Mouse (Mus musculus) forebrain, embryonic 16.5 days (tissue): Measurements from ENCODE around the gene Bcor. TPM values are rescaled to one million over a fixed set of nuclear protein-coding genes. Genes with fewer than 3 reads are reported as not detected.

Experiments used
- ATAC-seq: fragments of 200-750 bp; cut with Nextera tagmentation; 2 replicates; pipeline ENCODE4 v1.8.0; 2017; ENCODE audit warnings: mild to moderate bottlenecking, moderate library complexity
- H3K27ac ChIP-seq: fragments of 300-500 bp; sonication (generic); 2 replicates; pipeline ENCODE4 v1.5.1; 2014; ENCODE audit warnings: low read length, control low read depth
- H3K27me3 ChIP-seq: fragments of 300-500 bp; sonication (generic); replicated peaks from 2 replicates; pipeline ENCODE4 v1.6.1; 2014; ENCODE audit warnings: low read length; ENCODE audit not compliant: control insufficient read depth, insufficient read depth
- H3K36me3 ChIP-seq: fragments of 300-500 bp; sonication (generic); 2 replicates; pipeline ENCODE4 v1.6.1; 2014; ENCODE audit not compliant: control insufficient read depth, insufficient read depth
- H3K4me1 ChIP-seq: fragments of 300-500 bp; sonication (generic); replicated peaks from 2 replicates; pipeline ENCODE4 v1.6.1; 2014; ENCODE audit warnings: low read length; ENCODE audit not compliant: control insufficient read depth, insufficient read depth
- H3K4me2 ChIP-seq: fragments of 300-500 bp; sonication (generic); 2 replicates; pipeline ENCODE4 v1.6.1; 2014; ENCODE audit warnings: mild to moderate bottlenecking, low read length, control low read depth
- H3K4me3 ChIP-seq: fragments of 300-500 bp; sonication (generic); replicated peaks from 2 replicates; pipeline ENCODE4 v1.5.1; 2014; ENCODE audit warnings: mild to moderate bottlenecking, low read length, control low read depth
- H3K9ac ChIP-seq: fragments of 300-500 bp; sonication (generic); replicated peaks from 2 replicates; pipeline ENCODE4 v1.6.1; 2014; ENCODE audit warnings: low read depth, low read length, control low read depth
- H3K9me3 ChIP-seq: fragments of 300-500 bp; sonication (generic); 2 replicates; pipeline ENCODE4 v1.6.1; 2016; ENCODE audit warnings: low read length; ENCODE audit not compliant: control insufficient read depth
- WGBS: fragments of 180-500 bp; shearing (Covaris S2); extraction: QIAGEN DNeasy Blood & Tissue Kit; methylation state at CpG from one replicate; pipeline ENCODE4 v1.1.7; 2014; 5-methylcytosine and 5-hydroxymethylcytosine counted together
- polyA plus RNA-seq: library from polyadenylated mRNA; unstranded; fragments of >200 nt; fragmentation: Nextera tagmentation; extraction: Ambion mirVana; gene quantifications from 2 replicates; pipeline ENCODE4 v1.2.1, GENCODE M21; 2015

The Bcor gene
- polyA plus RNA-seq, 1 experiment from 2014 or later: 18.1 TPM

DNA sequence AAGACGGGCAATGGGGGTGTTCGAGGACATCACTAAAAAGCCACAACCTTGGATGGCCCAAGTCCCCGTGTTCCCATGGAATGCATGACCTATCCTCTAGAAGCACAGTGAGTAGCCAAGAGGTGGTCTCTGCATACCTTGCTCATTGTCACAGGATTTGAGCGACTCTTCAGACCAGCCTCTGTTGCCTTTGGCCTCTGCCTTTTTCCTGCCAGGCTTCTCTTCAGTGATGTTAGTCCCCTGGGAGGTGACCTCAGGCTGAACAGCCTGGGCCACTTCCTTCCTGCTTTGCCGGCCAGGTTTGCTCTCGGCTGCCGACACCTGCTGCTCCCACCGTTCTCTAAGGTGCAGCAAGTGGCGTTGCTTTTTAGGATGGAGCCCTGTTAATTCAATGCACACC, 112.0 kb downstream of the Bcor start:
- Histone ChIP-seq H3K36me3 (no peaks in the 10 kb centered on the region), H3K27ac (no peak overlapping the region; the same call in 1 of the 2 replicates)

DNA sequence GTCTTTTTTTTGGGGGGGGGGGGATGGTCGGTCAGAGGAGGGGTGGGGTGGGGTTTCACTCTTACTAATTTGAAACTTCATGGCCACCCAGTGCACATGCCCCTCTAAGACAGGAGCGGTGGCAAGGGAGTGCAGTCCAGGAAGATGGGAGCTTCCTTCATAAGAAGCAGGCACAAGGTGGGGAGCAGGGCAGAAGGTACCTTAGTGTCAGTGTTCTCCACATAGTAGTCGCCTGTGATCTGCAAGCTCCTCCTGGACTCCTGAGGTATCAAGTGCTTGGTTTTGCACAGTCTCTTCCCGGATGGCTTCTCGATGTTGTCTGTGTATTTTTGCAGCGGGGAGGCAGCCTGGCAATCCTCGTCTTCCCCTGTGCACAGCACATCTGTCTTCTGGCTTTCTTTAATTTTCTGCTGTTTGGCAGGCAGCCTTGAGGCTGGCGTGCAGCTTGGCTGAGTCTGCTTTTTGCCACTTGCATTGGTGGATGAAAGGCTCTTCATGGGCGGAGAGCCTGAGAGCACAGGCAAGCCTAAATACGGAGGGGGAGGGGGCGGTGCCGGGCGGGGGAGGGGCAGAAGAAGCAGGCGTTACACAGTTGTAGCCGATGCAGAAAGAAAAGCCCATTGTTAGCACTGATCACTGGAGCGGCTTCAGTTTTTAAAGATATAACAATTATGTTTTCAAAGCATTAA, 112.8 kb downstream of the Bcor start:
- Histone ChIP-seq H3K27ac (peak overlapping the region; percentile 56), H3K9me3 (no peaks in the 10 kb centered on the region), H3K9ac (no peak overlapping the region), H3K4me1 (peaks cover 15% of the 10 kb centered on the region), H3K27me3 (no peaks in the 10 kb centered on the region), H3K4me2 (no peak overlapping the region), H3K4me3 (no peak overlapping the region), H3K36me3 (no peaks in the 10 kb centered on the region)
- ATAC-seq: peak; percentile 84
- 16% methylated on average over 16 of the region's 16 CpGs for WGBS

More for the DNA sequence above, 112.0 kb downstream of the Bcor start:
- H3K9me3 ChIP-seq: no peaks in the 10 kb centered on the region
- H3K4me3 ChIP-seq: no peak overlapping the region
- H3K9ac ChIP-seq: no peak overlapping the region
- 39% methylated on average over 9 of the region's 9 CpGs for WGBS
- H3K27me3 ChIP-seq: no peaks in the 10 kb centered on the region
- no peak overlapping the region for H3K4me2 ChIP-seq
- peaks cover 15% of the 10 kb centered on the region for H3K4me1 ChIP-seq
- ATAC-seq: no peak

GRCm38 (mm10) chrX:12046676-12047075, 113.5 kb downstream of the Bcor start:
- peaks cover 15% of the 10 kb centered on the region for H3K4me1 ChIP-seq
- no peaks in the 10 kb centered on the region for H3K27me3 ChIP-seq
- no peaks in the 10 kb centered on the region for H3K36me3 ChIP-seq
- no peak overlapping the region for H3K4me2 ChIP-seq
- H3K9ac ChIP-seq: no peak overlapping the region
- no peak overlapping the region for H3K4me3 ChIP-seq
- no peak overlapping the region for H3K27ac ChIP-seq
- ATAC-seq: no peak
- no peaks in the 10 kb centered on the region for H3K9me3 ChIP-seq
- WGBS: 45% methylated on average over 13 of the region's 13 CpGs

DNA sequence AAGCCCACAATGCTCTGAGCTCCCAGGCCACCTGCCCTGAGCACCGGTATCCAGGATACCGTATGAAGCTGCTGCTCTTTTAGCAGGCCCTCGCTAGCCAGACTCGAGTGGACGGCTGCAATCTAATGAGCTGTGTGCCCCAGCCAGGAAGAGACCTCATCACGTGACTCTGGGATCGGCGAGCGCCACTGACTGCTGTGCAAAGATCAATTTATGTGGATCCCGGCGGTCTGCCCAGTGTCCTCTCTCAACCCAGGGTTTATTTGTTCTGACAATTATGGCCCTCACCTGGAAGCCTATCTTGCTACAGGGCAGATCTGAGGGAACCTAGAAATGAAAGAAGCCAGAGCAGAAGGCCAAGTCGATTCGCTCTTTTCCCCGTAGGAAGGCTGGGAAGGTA, 116.8 kb downstream of the Bcor start:
- H3K27me3 ChIP-seq: no peaks in the 10 kb centered on the region
- H3K4me2 ChIP-seq: no peak overlapping the region
- no peak overlapping the region for H3K9ac ChIP-seq
- 69% methylated on average over 14 of the region's 14 CpGs for WGBS
- H3K4me3 ChIP-seq: no peak overlapping the region
- H3K36me3 ChIP-seq: peaks cover 7% of the 10 kb centered on the region; the same call in 1 of the 2 replicates
- ATAC-seq: no peak
- H3K4me1 ChIP-seq: peaks cover 15% of the 10 kb centered on the region
- H3K9me3 ChIP-seq: no peaks in the 10 kb centered on the region
- H3K27ac ChIP-seq: no peak overlapping the region

DNA sequence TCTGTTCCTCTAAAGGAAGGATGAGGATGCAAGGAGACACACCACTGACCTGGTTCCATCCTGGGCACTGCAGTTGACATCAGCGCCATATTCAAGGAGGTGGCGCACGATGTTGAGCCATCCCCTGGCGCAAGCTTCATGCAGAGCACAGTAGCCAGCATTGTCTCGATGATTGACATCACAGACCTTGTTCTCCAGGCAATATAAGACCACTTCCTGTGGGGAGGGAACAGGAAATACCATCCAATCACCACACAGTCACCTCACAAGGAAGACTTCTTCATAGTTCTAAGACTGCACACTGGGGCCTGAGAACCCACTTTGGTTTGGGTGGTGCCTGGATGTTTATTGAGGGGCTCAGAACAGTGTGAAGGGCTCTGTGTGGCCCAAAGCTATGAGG, 118.7 kb downstream of the Bcor start:
- no peaks in the 10 kb centered on the region for H3K9me3 ChIP-seq
- no peaks in the 10 kb centered on the region for H3K27me3 ChIP-seq
- no peak overlapping the region for H3K9ac ChIP-seq
- no peak overlapping the region for H3K4me3 ChIP-seq
- no peak for ATAC-seq
- no peak overlapping the region for H3K27ac ChIP-seq
- peaks cover 11% of the 10 kb centered on the region; the same call in 1 of the 2 replicates for H3K36me3 ChIP-seq
- H3K4me1 ChIP-seq: no peaks in the 10 kb centered on the region
- H3K4me2 ChIP-seq: no peak overlapping the region
- 92% methylated on average over 5 of the region's 5 CpGs for WGBS

DNA sequence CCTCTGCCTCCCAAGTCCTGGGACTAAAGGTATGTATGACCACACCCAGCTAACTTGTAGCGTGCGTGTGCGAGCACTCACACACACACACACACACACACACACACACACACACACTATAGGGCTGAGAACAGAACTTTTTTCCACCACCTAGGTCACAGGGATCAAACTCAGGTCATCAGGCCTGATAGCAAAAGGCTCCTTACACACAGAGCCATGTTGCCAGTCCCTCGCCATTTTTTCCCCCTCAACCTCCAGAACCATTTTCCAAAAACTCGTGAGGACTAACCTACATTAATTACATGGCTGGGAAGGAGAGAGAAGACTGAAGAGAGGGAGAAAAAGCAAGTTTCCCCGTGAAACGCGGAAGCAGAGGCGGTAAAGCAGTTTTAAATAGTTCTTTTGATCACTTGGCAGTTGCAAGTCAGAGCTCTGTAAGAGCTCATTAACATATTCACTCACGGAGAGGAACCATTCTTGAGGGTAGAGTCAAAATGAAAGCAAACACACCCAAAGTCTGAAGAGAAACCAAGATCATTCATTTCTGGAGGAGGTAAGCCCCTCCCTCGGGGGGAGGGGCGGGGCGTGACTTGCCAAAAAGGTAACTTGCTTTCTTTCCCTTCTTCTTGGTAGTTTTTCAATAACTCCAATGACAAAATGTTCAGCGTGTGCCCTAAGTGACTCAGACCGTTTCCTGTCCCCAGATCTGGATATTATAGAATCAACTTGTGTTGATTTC, 145.3 kb downstream of the Bcor start:
- Histone ChIP-seq H3K27ac (no peak overlapping the region), H3K4me2 (no peak overlapping the region), H3K4me1 (no peaks in the 10 kb centered on the region), H3K36me3 (no peaks in the 10 kb centered on the region), H3K4me3 (no peak overlapping the region), H3K9ac (no peak overlapping the region), H3K9me3 (no peaks in the 10 kb centered on the region), H3K27me3 (no peaks in the 10 kb centered on the region)
- 46% methylated on average over 15 of the region's 15 CpGs for WGBS
- no peak for ATAC-seq

- no peak overlapping the region for H3K27ac ChIP-seq
- H3K9ac ChIP-seq: no peak overlapping the region
- peaks cover 2% of the 10 kb centered on the region; the same call in 1 of the 2 replicates for H3K27me3 ChIP-seq
- no peaks in the 10 kb centered on the region for H3K36me3 ChIP-seq
- no peak overlapping the region for H3K4me2 ChIP-seq
- no peak for ATAC-seq
- WGBS: 97% methylated on average over 1 of the region's 1 CpGs
- no peak overlapping the region for H3K4me3 ChIP-seq
- H3K9me3 ChIP-seq: no peaks in the 10 kb centered on the region
- peaks cover 17% of the 10 kb centered on the region for H3K4me1 ChIP-seq
Measured at GRCm38 (mm10) chrX:12010660-12011059, 149.5 kb downstream of the Bcor start.

GRCm38 (mm10) chrX:12009046-12009445, 151.1 kb downstream of the Bcor start:
- peaks cover 5% of the 10 kb centered on the region; the same call in 1 of the 2 replicates for H3K27me3 ChIP-seq
- no peak overlapping the region for H3K9ac ChIP-seq
- no peak overlapping the region; the same call in 1 of the 2 replicates for H3K27ac ChIP-seq
- WGBS: 39% methylated on average over 3 of the region's 3 CpGs
- no peaks in the 10 kb centered on the region for H3K36me3 ChIP-seq
- no peak overlapping the region for H3K4me3 ChIP-seq
- no peak overlapping the region for H3K4me2 ChIP-seq
- H3K9me3 ChIP-seq: no peaks in the 10 kb centered on the region
- peaks cover 33% of the 10 kb centered on the region for H3K4me1 ChIP-seq
- ATAC-seq: no peak

- Histone ChIP-seq H3K4me3 (no peak overlapping the region; the same call in 1 of the 2 replicates), H3K36me3 (no peaks in the 10 kb centered on the region), H3K9me3 (no peaks in the 10 kb centered on the region), H3K27me3 (peaks cover 5% of the 10 kb centered on the region; the same call in 1 of the 2 replicates), H3K9ac (no peak overlapping the region), H3K4me2 (peak overlapping the region; percentile 72), H3K4me1 (peaks cover 35% of the 10 kb centered on the region), H3K27ac (peak overlapping the region; percentile 53)
- 6% methylated on average over 11 of the region's 11 CpGs for WGBS
- ATAC-seq: no peak
Measured at GRCm38 (mm10) chrX:12007832-12008540, 152.2 kb downstream of the Bcor start.
